Mouse (Mus musculus) lung, adult 2 months (tissue): ENCODE results near the gene Eif1ad. TPM values are rescaled to one million over a fixed set of nuclear protein-coding genes. Genes with fewer than 3 reads are reported as not detected.
"Not testable (repeated sequence)": the region's sequence is repeated elsewhere in the genome, so short reads cannot be mapped to it uniquely, and the experiment has no call there.

Experiments used
- DNase-seq: peaks from one replicate; pipeline ENCODE4 v3.0.0; 2022
- H3K4me1 ChIP-seq: fragments of 200-500 bp; 2 replicates; pipeline ENCODE4 v1.6.1; 2011; ENCODE audit warnings: low read length; ENCODE audit not compliant: control insufficient read depth, insufficient read depth
- H3K4me3 ChIP-seq: fragments of 200-500 bp; replicated peaks from 2 replicates; pipeline ENCODE3; 2011; ENCODE audit warnings: low read depth, mild to moderate bottlenecking, control low read depth, low read length; ENCODE audit errors: extremely low read depth
- CTCF ChIP-seq: fragments of 200-500 bp; IDR thresholded peaks from 2 replicates; pipeline ENCODE4 v1.5.1; 2011; ENCODE audit warnings: mild to moderate bottlenecking, low read length, control low read depth; ENCODE audit not compliant: insufficient read depth
- POLR2A ChIP-seq: fragments of 200-500 bp; IDR thresholded peaks from 2 replicates; pipeline ENCODE4 v1.6.1; 2011; ENCODE audit warnings: low read depth, mild to moderate bottlenecking, control low read depth, low read length, borderline replicate concordance; ENCODE audit errors: extremely low read depth
- WGBS: fragments of 180-500 bp; shearing (Covaris S2); methylation state at CpG from one replicate; pipeline ENCODE4 v1.1.7; 2018; 5-methylcytosine and 5-hydroxymethylcytosine counted together
- polyA plus RNA-seq: library from polyadenylated mRNA; depleted of rRNA; stranded (reverse); fragments of >200 nt; gene quantifications from 2 replicates; pipeline ENCODE4 v1.2.3, GENCODE M21; 2012

Gene Eif1ad
- polyA plus RNA-seq, 1 experiment, result 21.4 TPM

GRCm38 (mm10) chr19:5392892-5393291, 26.4 kb downstream of the Eif1ad start:
- WGBS, result 33% methylated on average over 4 of the region's 4 CpGs
- no peak overlapping the region for H3K4me3 ChIP-seq
- peaks cover 3% of the 10 kb centered on the region; the same call in 1 of the 2 replicates for H3K4me1 ChIP-seq
- peak; percentile 37 for DNase-seq
- TF ChIP-seq POLR2A, result no peak
- no peak for TF ChIP-seq CTCF

GRCm38 (mm10) chr19:5394168-5394567, 27.6 kb downstream of the Eif1ad start:
- H3K4me1 ChIP-seq, result 0 out of 2 replicates have a peak, but pooled peaks cover 2% of the 10 kb centered on the region
- no peak overlapping the region for H3K4me3 ChIP-seq
- TF ChIP-seq CTCF (no peak), POLR2A (no peak)
- DNase-seq, result no peak
- 52% methylated on average over 10 of the region's 10 CpGs for WGBS

GRCm38 (mm10) chr19:5395371-5395770, 28.8 kb downstream of the Eif1ad start:
- DNase-seq, result no peak
- WGBS, result 69% methylated on average over 4 of the region's 4 CpGs
- Histone ChIP-seq H3K4me1 (no peaks in the 10 kb centered on the region), H3K4me3 (no peak overlapping the region)
- TF ChIP-seq CTCF (no peak), POLR2A (no peak)

GRCm38 (mm10) chr19:5401073-5401472, 34.5 kb downstream of the Eif1ad start:
- H3K4me1 ChIP-seq, H3K4me3 ChIP-seq, DNase-seq: not testable (repeated sequence)
- WGBS, result 65% methylated on average over 4 of the region's 4 CpGs

GRCm38 (mm10) chr19:5402293-5402692, 35.8 kb downstream of the Eif1ad start, which contains the start of gene Tsga10ip:
Tsga10ip (minus strand) TSS chr19:5402526.
- Histone ChIP-seq H3K4me1 (peaks cover 3% of the 10 kb centered on the region), H3K4me3 (no peak within 1 kb of the TSS)
- WGBS, result 68% methylated on average over 8 of the region's 8 CpGs
- TF ChIP-seq CTCF (no peak), POLR2A (no peak)
- DNase-seq, result no peak

- Histone ChIP-seq H3K4me1 (peaks cover 16% of the 10 kb centered on the region), H3K4me3 (peak overlapping the region; percentile 34)
- TF ChIP-seq POLR2A (no peak; the same call in 1 of the 2 replicates), CTCF (no peak)
- WGBS, result 9% methylated on average over 7 of the region's 7 CpGs
- DNase-seq, result no peak
Observed at GRCm38 (mm10) chr19:5405924-5406323, 39.4 kb downstream of the Eif1ad start.

GRCm38 (mm10) chr19:5406531-5407126, 40.1 kb downstream of the Eif1ad start:
- Histone ChIP-seq H3K4me1 (peaks cover 16% of the 10 kb centered on the region), H3K4me3 (peak overlapping the region; percentile 66)
- 1% methylated on average over 24 of the region's 25 CpGs for WGBS
- peak; percentile 40 for DNase-seq
- TF ChIP-seq POLR2A, result peak; percentile 75; the same call in 1 of the 2 replicates

GRCm38 (mm10) chr19:5407133-5407532, 40.6 kb downstream of the Eif1ad start:
- 6% methylated on average over 7 of the region's 7 CpGs for WGBS
- TF ChIP-seq POLR2A, result no peak; the same call in 1 of the 2 replicates
- peak; percentile 75 for TF ChIP-seq CTCF
- H3K4me1 ChIP-seq, result peaks cover 16% of the 10 kb centered on the region
- peak; percentile 53 for DNase-seq
- peak overlapping the region; percentile 66 for H3K4me3 ChIP-seq

GRCm38 (mm10) chr19:5408057-5409001, 41.8 kb downstream of the Eif1ad start:
- Histone ChIP-seq H3K4me3 (no peak overlapping the region), H3K4me1 (peaks cover 16% of the 10 kb centered on the region)
- WGBS, result 50% methylated on average over 13 of the region's 13 CpGs
- no peak for DNase-seq
- no peak for TF ChIP-seq CTCF
- peak; percentile 61; the same call in 1 of the 2 replicates for TF ChIP-seq POLR2A
